Mouse (Mus musculus) adrenal gland, postnatal 25 days (tissue): ENCODE results near the gene Gm5737. TPM values are rescaled to one million over a fixed set of nuclear protein-coding genes. Genes with fewer than 3 reads are reported as not detected.

ENCODE experiments used
- DNase-seq: peaks from one replicate; pipeline ENCODE4 v3.0.0; 2021; ENCODE audit warnings: mixed read lengths
- total RNA-seq: library from RNA; stranded (reverse); gene quantifications from 2 replicates; pipeline ENCODE4 v1.2.3, GENCODE M21; 2021

Gm5737 gene
- total RNA-seq, 1 experiment from 2014 or later: not detected

- no peak for DNase-seq
These were observed 63.6 kb downstream of the Gm5737 start for GRCm38 (mm10) chr7:120875540-120876388.

GRCm38 (mm10) chr7:120878271-120878670, 66.1 kb downstream of the Gm5737 start:
- no peak for DNase-seq

- DNase-seq: no peak
These were observed 67.8 kb downstream of the Gm5737 start for GRCm38 (mm10) chr7:120879972-120880371.

- DNase-seq: no peak
These were observed 68.6 kb downstream of the Gm5737 start for GRCm38 (mm10) chr7:120880770-120881169.

Other genes with a start within 250 kb of the Gm5737 start
- 319 and 341 TPM in 2 replicates for gene Uqcrc2, start 177.2 kb upstream of the Gm5737 start, total RNA-seq
- not detected in 2 replicates for gene Pdzd9, start 142.0 kb upstream of the Gm5737 start, total RNA-seq
- 40.1 and 40.4 TPM in 2 replicates for gene Mosmo, start 134.7 kb upstream of the Gm5737 start, total RNA-seq
- 2.4 and 2.9 TPM in 2 replicates for gene Vwa3a, start 73.0 kb upstream of the Gm5737 start, total RNA-seq
- gene Eef2k, start 30.5 kb downstream of the Gm5737 start, total RNA-seq: 40.4 and 68.2 TPM in 2 replicates
- gene Polr3e, start 105.4 kb downstream of the Gm5737 start, total RNA-seq: 26.5 and 27.5 TPM in 2 replicates
- 5.9 and 7.0 TPM in 2 replicates for gene Cdr2, start 169.9 kb downstream of the Gm5737 start, total RNA-seq
- gene Mfsd13b, start 170.1 kb downstream of the Gm5737 start, total RNA-seq: 0.55 TPM in 1 of 2 replicates, not detected in the other
- 108 and 130 TPM in 2 replicates for gene Mettl9, start 222.1 kb downstream of the Gm5737 start, total RNA-seq